Mouse (Mus musculus): Measurements from ENCODE around the gene Veph1.

DNA sequence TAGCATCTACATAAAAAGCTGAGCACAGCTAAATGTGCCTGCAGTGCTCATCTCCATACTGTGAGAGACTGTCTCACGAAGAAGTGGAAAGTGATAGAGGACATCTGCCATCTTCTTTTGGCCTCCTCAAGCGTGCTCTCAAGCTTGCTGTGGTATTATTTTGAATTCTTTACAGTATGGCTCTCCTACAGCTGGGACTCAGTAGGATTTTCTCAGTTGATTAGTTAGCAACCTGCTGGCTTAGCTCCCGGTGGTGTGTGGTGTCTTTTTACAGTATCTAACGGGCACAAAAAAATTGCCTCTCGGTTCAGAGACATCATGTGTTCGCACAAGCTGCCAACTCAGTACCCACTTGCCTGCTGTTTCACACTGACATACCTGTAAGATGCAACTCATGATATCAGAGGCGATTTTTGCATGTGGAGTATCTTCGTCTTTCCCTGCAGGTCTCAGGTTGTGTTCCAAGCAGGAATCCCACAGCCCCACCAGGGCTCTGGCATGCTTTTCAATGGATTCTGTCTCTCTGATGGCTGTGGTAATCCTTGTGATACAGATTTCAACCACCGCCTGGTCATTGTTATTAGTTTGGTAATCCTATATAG is 42.0 kb downstream of the Veph1 start:
- TF ChIP-seq CTCF (IDR thresholded peaks at IDR 0.05; ENCODE audit: low read depth, low read length) (no peak), GATA1 (IDR thresholded peaks at IDR 0.05; ENCODE audit: borderline replicate concordance, low read length) (no peak), POLR2AphosphoS5 (IDR thresholded peaks at IDR 0.05; ENCODE audit: insufficient replicate concordance, low read depth, low read length) (no peak), TAL1 (conservative IDR thresholded peaks at IDR 0.05; ENCODE audit: low read depth, low read length) (no peak), GATA2 (IDR thresholded peaks at IDR 0.05; ENCODE audit: borderline replicate concordance, low read depth, low read length) (no peak)
